16 mouse cellular contexts compared by ENCODE assay signal in the genomic region with DNA sequence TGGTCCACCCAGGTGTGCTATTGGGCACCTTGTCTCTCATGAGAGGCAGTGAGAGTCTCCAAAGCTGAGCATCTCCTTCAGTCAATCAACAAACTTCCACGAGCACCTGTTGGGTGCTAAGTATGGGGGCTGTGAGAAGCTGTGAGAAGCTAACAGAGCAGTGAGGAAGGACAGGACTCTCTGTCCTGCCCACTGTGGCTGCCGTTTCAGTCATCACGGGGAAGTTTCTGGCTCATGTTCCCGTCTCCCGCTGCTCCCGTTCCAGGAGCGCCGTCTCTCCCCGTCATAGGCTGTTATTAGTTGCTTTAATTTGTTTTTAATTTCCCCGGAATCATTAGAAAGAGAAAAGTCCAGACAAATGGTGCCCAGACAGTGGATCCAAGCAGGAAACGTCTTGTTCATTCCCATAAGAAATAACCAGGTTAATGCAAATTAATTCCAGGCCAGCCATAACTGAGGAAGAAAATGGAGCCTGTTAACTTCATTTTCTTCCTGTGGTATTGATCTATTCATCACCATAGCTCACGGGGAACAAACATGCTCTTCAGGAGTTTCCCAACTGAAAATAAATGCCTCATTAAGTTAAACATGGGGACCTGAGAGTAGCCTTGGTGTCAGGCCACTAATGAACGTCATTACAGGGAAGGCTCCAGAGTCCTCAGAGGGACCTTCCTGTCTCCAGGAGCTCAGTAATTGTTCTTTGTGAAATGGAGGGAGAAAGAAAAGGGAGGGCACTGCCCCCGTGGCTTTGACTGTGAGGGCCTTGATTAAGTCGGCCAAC.
DNase-seq lines count a peak whose midpoint lies in the region; ATAC-seq and TF ChIP-seq lines count a peak whose summit lies in the region.
"Had no signal": no experiment of that assay in that cellular context is flagged by ENCODE, and none has a peak within 500 bp of the region (broad histone marks: within the 10 kb centered on the region; RNA-seq: fewer than 3 reads in every experiment).

No protein-coding gene starts in this region.

- no peaks in the 10 kb centered on the region for H3K27me3 ChIP-seq in embryonic facial prominence, embryonic 13.5 days
- H3K27me3 ChIP-seq in hindbrain, embryonic 11.5 days (ENCODE audit: control insufficient read depth, insufficient read depth, low read length): no peaks in the 10 kb centered on the region
- H3K27me3 ChIP-seq in midbrain, embryonic 12.5 days: peaks cover 5% of the 10 kb centered on the region; the same call in 1 of the 2 replicates
- H3K27me3 ChIP-seq: liver, embryonic 15.5 days had no signal

- TF ChIP-seq CTCF in brain, embryonic 14.5 days (IDR thresholded peaks at IDR 0.05; ENCODE audit: borderline replicate concordance, extremely low read depth, insufficient read depth, insufficient read length): no peak

- TF ChIP-seq POLR2A in brain, embryonic 14.5 days (IDR thresholded peaks at IDR 0.05; ENCODE audit: borderline replicate concordance, extremely low read depth, insufficient read depth, insufficient read length, poor library complexity, severe bottlenecking): no peak

- 0 out of 2 replicates have a peak, but pooled peaks cover 4% of the 10 kb centered on the region for H3K9me3 ChIP-seq in embryonic facial prominence, embryonic 13.5 days
- H3K9me3 ChIP-seq in hindbrain, embryonic 11.5 days (ENCODE audit: control insufficient read depth, low read length): no peaks in the 10 kb centered on the region
- H3K9me3 ChIP-seq in midbrain, embryonic 12.5 days: no peaks in the 10 kb centered on the region
- H3K9me3 ChIP-seq: liver, embryonic 15.5 days had no signal

- 35% methylated on average over 15 of the region's 15 CpGs for WGBS in embryonic facial prominence, embryonic 13.5 days
- 60% methylated on average over 15 of the region's 15 CpGs for WGBS in hindbrain, embryonic 11.5 days
- WGBS in midbrain, embryonic 12.5 days: 59% methylated on average over 15 of the region's 15 CpGs

- ATAC-seq in embryonic facial prominence, embryonic 13.5 days (ENCODE audit: insufficient number of reproducible peaks, insufficient read depth, low FRiP score, low TSS enrichment, low read depth): no peak
- no peak for ATAC-seq in hindbrain, embryonic 11.5 days (ENCODE audit: low FRiP score)
- no peak for ATAC-seq in midbrain, embryonic 12.5 days (ENCODE audit: low FRiP score, low read depth)
- ATAC-seq: CD4-positive, CD25-positive, alpha-beta regulatory T cell, adult 4 months; Patski had no signal

- no peaks in the 10 kb centered on the region for H3K36me3 ChIP-seq in embryonic facial prominence, embryonic 13.5 days
- H3K36me3 ChIP-seq in hindbrain, embryonic 11.5 days (ENCODE audit: control insufficient read depth, insufficient read depth, low read length): no peaks in the 10 kb centered on the region
- no peaks in the 10 kb centered on the region for H3K36me3 ChIP-seq in midbrain, embryonic 12.5 days
- H3K36me3 ChIP-seq: heart, embryonic 12.5 days; liver, embryonic 15.5 days had no signal

- no peak overlapping the region for H3K27ac ChIP-seq in embryonic facial prominence, embryonic 13.5 days
- no peak overlapping the region for H3K27ac ChIP-seq in hindbrain, embryonic 11.5 days (ENCODE audit: low read depth, low read length)
- peak overlapping the region; percentile 0; the same call in 1 of the 2 replicates for H3K27ac ChIP-seq in midbrain, embryonic 12.5 days (replicated peaks)
- H3K27ac ChIP-seq: liver, embryonic 15.5 days; macrophage had no signal

- H3K4me1 ChIP-seq in embryonic facial prominence, embryonic 13.5 days: peaks cover 5% of the 10 kb centered on the region; the same call in 1 of the 2 replicates
- no peaks in the 10 kb centered on the region for H3K4me1 ChIP-seq in hindbrain, embryonic 11.5 days (replicated peaks; ENCODE audit: control insufficient read depth, insufficient read depth, low read length)
- H3K4me1 ChIP-seq in midbrain, embryonic 12.5 days: peaks cover 30% of the 10 kb centered on the region
- H3K4me1 ChIP-seq: heart, embryonic 12.5 days; liver, embryonic 15.5 days had no signal

- H3K9ac ChIP-seq in embryonic facial prominence, embryonic 13.5 days: no peak overlapping the region
- no peak overlapping the region for H3K9ac ChIP-seq in hindbrain, embryonic 11.5 days (ENCODE audit: low read depth, low read length)
- H3K9ac ChIP-seq in midbrain, embryonic 12.5 days (replicated peaks): no peak overlapping the region
- H3K9ac ChIP-seq: heart, embryonic 12.5 days; liver, embryonic 15.5 days had no signal

- H3K4me3 ChIP-seq in embryonic facial prominence, embryonic 13.5 days: no peak overlapping the region
- no peak overlapping the region for H3K4me3 ChIP-seq in hindbrain, embryonic 11.5 days (ENCODE audit: low read depth, low read length)
- no peak overlapping the region for H3K4me3 ChIP-seq in midbrain, embryonic 12.5 days
- H3K4me3 ChIP-seq: heart, embryonic 12.5 days; liver, embryonic 15.5 days had no signal

- DNase-seq in brain, embryonic 14.5 days (ENCODE audit: low read depth): peak; percentile 92
- DNase-seq in hindbrain, embryonic 11.5 days (ENCODE audit: low spot score): peak; percentile 33
- DNase-seq in adrenal gland, adult (ENCODE audit: inconsistent age in 2 of 2, low spot score in 1 of 2): no peak
- no peak for DNase-seq in spleen, postnatal 36 days (ENCODE audit: low spot score in 2 of 2)
- no peak for DNase-seq in cerebellum, adult 18-20 months
- no peak for DNase-seq in gastrocnemius, postnatal 4 days (ENCODE audit: low spot score in 2 of 2)
- DNase-seq: adrenal gland, adult 8-10 months; kidney, postnatal 4 days; right cerebral cortex, postnatal 25 days had no signal

- 0 out of 2 replicates have a peak overlapping the region, but pooled peaks have one; percentile 11 for H3K4me2 ChIP-seq in embryonic facial prominence, embryonic 13.5 days
- H3K4me2 ChIP-seq in hindbrain, embryonic 11.5 days (replicated peaks; ENCODE audit: low read depth, low read length): no peak overlapping the region
- H3K4me2 ChIP-seq in midbrain, embryonic 12.5 days (replicated peaks): no peak overlapping the region
- H3K4me2 ChIP-seq: heart, embryonic 12.5 days; liver, embryonic 15.5 days had no signal

Comparison
In these comparisons a context has a peak if more than half of its experiments do, and no peak if none do; other contexts are left out.
1. DNase-seq: peak in brain, embryonic 14.5 days (single experiment) and hindbrain, embryonic 11.5 days (single experiment); none in adrenal gland, adult (0 of 2), spleen, postnatal 36 days (0 of 2), cerebellum, adult 18-20 months (0 of 2) and gastrocnemius, postnatal 4 days (0 of 2).